Mouse (Mus musculus) gastrocnemius, postnatal 10 days (tissue): Measurements from ENCODE around the gene Foxe3. TPM values are rescaled to one million over a fixed set of nuclear protein-coding genes. Genes with fewer than 3 reads are reported as not detected.
"Not testable (repeated sequence)": the region's sequence is repeated elsewhere in the genome, so short reads cannot be mapped to it uniquely, and the experiment has no call there.

Experiments used
- DNase-seq: peaks from one replicate; pipeline ENCODE4 v3.0.0; 2021; ENCODE audit warnings: mixed read lengths
- long read RNA-seq, 2 experiments: library from polyadenylated mRNA; stranded (forward); transcript quantifications; one replicate each; pipeline ENCODE4 v2.0.0; 2021
- total RNA-seq, 2 experiments: library from RNA; stranded (reverse); gene quantifications; 2 replicates each; pipeline ENCODE4 v1.2.3; 2021

Gene Foxe3
- not detected for total RNA-seq
- long read RNA-seq, experiment 1: 0 reads
- long read RNA-seq, experiment 2: 0 reads

DNA sequence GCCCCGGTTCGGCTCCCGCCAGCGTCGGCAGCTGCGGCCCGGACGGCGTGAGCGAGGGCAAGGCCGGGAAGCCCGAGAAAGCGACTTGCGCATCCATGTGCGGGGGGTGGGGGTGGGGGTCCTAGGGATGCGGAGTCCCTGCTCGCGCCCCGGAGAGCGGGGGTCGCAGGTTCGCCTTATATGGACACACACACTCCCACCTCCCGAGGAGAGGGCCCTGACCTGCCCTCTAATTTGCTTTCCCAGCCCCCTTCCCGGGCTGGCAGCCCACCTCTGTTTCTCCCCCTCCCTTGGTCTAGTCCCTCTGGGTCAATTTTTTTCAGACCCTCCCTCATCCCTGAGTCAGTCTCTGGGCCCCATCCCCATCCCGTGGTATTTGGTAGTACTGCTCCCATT is at the start of gene Foxe3:
TSS of gene Foxe3 (minus strand) at position 97 of the 396 bp plus-strand sequence.
- no peak for DNase-seq

DNA sequence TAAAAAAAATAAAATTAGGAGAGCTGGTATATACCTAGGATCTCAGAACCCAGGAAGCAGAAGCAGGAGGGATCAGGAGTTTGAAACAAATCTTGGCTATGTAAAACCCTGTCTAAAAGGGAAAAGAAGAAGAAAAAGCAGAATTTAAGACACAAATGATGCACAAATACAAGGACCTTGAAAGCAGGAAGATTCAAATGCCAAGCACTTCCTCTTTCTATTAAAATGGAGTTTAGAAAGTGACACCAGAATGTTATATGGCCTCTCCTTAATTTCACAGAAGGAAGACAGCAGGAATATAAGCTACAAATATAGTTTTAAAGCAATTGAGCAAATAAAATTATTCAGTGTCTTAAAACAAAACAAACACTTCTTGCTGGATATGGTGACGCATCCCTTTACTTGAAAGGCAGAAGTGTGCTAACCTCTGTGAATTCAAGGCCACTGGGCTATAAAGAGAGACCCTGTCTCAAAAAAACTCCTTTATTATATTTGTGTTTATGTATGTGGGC is 47.5 kb upstream of the Foxe3 start:
- DNase-seq: no peak

GRCm38 (mm10) chr4:114970736-114971135 is 44.9 kb upstream of the Foxe3 start:
- no peak for DNase-seq

DNA sequence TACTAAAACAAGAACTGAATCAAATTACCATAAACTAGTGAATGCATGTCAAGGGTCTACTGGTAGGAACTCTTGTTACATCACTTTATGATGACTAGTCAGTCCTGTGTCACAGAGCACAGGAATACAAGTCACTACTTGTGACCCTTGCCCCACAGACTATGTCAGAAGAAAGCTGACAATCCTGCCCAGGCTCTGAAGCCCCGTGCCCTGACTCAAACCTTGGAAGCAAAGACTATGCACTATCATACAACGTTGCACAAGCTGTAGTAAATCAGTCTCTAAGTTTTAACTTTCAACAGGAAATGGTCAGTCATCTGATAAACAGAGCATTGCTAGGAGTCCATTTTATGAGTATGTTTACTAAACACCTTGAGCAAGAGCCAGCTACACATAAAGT is 35.1 kb upstream of the Foxe3 start:
- DNase-seq: not testable (repeated sequence)

DNA sequence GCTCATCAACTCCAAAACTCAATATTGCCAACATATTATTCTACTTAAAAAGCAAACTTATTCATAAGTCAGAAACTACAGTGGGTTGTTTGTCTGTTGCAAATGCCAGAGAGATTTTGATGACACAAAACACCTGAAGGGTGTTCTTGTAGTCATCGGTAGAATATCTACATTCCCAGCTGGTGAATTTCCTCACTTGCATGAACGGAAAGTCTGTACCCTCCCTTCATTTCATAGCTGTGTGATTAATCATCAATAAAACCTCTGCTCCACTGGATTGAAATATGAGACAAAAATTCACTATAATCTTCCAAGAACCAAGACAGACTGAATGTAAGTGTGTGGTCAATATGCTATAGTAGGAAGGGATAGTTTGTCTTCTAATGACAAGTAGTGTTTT is 33.7 kb upstream of the Foxe3 start:
- no peak for DNase-seq

DNA sequence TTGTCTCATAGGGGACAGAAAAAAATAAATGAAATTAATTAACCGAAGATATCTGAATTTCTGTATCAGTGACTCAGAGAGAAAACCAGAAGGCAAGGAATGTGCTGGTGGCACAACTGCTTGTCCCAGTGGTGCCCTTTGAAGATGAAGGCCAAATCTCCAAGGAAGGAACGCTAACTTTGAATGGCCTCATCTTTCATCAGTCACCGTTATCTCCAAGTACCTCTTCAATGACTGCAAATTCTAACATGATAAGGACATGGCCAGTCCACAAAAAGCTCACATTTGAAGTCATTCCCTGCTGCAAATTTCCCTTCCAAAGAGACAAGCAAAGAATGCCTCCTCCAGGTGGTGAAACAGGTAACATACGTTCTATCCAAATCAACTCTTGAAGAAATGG is 33.0 kb upstream of the Foxe3 start:
- no peak for DNase-seq

- no peak for DNase-seq
Measured at GRCm38 (mm10) chr4:114958231-114958630, 32.4 kb upstream of the Foxe3 start.

GRCm38 (mm10) chr4:114957403-114957802 is 31.6 kb upstream of the Foxe3 start:
- no peak for DNase-seq

DNA sequence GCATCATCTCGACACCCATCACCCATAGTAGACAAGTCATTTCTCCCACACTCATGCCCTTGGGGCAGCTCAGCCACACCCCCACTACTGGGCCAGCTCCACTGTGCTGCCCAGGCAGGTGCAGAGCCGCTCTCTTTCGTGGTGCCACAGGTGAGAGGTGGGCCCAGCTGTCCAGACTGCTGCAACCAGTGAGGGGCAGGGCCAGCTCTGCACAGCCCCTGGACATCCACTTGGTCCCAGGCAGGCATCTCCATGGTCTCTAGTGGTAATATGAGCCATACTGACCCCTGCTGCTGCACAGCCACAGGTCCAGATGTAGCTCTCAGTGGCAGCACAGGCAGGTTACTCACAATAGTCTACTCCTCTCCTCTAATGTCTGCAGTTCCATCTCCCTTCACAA is 27.4 kb upstream of the Foxe3 start:
- no peak for DNase-seq

GRCm38 (mm10) chr4:114947852-114948481 is 22.2 kb upstream of the Foxe3 start:
- DNase-seq: no peak

DNA sequence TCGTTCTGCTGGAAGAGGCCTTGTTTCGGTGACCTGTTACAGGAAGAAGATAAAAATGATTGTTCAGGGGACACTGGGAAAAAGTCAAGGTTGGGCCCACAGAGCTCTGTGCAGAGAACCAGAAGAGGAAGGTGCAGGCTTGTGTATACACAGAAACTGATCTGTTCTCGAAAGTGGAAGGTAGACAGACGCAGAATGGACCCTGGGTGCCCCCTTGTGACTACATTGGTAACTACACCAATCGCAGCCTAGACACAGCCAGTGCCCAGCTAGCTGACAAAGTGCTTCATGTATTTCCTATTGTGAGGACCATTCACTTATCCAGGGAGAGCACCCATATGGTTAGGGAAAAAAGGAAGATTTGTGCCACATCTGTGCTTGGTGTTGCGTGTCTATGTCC is 21.6 kb upstream of the Foxe3 start:
- DNase-seq: peak; percentile 80

- DNase-seq: no peak
Measured at GRCm38 (mm10) chr4:114946416-114946815, 20.6 kb upstream of the Foxe3 start.

GRCm38 (mm10) chr4:114945021-114945420 is 19.2 kb upstream of the Foxe3 start:
- no peak for DNase-seq

GRCm38 (mm10) chr4:114942583-114942982 is 16.8 kb upstream of the Foxe3 start:
- DNase-seq: no peak

DNA sequence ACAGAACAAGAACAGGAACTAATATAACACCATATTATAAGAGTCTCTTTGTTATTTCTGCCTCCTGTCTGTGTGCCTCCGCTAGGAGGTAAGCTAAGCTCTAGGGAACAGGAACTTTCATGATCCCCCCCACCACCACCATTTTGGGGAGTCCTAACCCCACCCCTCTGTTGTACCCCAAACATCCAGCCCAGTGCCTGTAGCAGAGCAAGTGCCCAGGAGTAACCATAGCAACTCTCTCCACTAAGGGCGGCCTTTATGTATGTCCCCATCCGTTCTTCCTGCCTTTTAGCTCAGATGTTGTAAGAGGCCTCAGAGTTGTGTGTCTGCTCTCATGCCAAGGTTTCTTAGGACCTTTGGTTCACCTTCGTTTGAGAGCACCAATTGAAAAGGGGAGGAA is 16.3 kb upstream of the Foxe3 start:
- DNase-seq: no peak

- no peak for DNase-seq
Measured at GRCm38 (mm10) chr4:114941311-114941710, 15.5 kb upstream of the Foxe3 start.

DNA sequence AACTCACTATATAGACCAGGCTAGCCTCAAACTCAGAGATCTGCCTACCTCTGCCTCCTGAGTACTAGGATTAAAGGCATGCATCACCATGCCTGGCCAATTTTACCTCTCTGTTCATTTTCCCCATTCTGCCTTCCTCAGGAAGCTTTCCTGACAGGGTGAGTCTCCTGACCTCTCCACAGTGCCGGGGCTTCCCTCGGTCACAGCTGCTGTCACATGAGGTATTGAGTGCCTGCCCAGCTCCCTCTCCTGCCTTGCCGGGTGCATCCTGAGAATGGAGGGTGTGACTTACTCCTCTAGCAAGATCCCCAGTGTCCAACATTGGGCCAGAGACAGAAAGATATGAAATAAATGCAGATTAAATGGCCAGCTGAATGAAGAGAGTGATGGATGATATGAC is 12.4 kb upstream of the Foxe3 start:
- DNase-seq: no peak

- DNase-seq: no peak
Measured at GRCm38 (mm10) chr4:114937459-114938047, 11.7 kb upstream of the Foxe3 start.

- no peak for DNase-seq
Measured at GRCm38 (mm10) chr4:114934188-114934587, 8.4 kb upstream of the Foxe3 start.

DNA sequence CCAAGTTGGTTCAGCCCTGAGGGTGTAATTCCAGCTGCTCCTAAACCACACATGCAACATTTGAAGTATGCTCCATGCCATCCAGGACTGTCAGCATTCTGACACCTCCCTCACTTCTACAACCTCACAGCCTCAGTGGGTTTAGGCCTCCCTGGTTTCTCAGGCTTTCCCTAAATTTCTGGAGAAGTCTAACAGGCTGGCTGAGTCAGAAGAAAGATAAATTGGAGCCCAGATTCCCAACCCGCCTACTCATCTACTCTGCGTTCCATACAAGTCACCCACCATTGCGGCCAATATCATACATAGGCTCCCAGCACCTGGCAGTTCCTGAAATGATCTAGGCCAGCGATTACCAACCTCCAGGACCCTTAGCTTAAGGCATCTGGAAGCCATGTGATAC is 6.9 kb upstream of the Foxe3 start:
- DNase-seq: no peak

DNA sequence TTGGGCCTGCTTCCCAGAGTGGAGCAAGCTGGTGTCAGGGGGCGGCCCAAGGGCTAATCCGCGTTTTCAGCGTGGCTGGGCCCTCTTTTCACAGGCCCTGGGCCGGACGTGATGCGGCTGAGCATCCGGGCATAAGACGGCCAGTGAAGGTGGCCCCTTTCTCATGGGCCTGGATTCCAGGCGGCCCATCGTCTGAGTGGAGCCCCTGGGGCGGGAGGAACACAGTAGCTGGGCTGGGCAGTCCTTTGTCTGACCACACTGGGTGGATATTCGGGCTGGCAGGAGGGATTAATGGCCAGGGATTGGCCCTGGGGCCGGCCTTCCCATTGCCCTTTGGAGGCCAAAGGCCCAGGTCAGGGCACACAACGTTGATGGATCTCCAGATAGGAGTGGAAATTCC is 3.3 kb upstream of the Foxe3 start:
- no peak for DNase-seq

GRCm38 (mm10) chr4:114924971-114925916 is 569 bp downstream of the Foxe3 start:
- DNase-seq: peak; percentile 38

DNA sequence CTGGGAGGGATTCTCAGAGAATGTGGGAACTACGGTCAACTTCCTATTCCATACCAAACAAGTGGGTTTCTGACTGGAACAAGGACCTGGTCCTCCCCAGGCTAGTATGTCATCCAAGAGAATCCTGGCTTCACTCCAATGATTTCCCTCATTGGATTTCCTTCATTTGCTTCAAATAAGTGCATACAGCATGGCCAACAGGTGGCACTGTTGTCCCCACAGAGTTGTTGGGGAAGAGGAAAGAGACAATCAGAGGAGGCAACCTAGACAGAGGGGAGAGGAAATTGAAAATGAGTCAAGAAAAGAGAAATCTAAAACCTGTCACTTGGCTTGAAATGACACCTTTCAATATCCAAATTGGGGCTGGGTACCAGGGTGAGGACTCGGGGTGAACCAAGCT is 8.7 kb downstream of the Foxe3 start:
- DNase-seq: peak; percentile 59
